Mouse (Mus musculus): ENCODE data around the gene Mgat3.

The Mgat3 gene

DNA sequence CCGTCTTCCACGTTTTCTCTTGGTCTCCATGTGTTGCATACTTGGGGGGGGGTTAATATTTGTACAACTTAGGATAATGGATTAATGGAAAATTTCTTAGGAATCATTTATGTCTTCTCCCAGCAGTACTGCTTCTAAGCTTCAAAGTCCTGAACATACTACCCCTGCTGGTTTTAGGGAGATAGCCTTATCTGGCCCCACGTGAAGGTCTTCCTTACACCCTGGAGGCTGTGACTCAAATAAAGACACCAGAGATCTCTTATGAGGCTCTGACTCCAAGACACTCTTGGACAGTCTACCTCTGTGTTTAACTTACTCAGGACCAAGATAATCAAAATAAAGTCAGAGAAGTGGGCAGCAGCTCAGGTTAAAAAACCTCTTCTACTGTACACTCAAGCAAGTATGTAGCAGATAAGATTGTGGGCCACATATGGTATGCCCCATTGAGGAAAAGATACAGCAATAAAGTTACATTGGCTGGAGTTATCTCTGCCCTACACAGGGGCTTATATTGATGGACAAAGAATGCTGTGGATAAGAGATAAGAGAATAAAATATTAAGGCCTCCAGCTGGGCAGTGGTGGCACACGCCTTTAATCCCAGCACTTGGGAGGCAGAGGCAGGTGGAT lies 8.7 kb downstream of the Mgat3 start:
- no peak for DNase-seq

DNA sequence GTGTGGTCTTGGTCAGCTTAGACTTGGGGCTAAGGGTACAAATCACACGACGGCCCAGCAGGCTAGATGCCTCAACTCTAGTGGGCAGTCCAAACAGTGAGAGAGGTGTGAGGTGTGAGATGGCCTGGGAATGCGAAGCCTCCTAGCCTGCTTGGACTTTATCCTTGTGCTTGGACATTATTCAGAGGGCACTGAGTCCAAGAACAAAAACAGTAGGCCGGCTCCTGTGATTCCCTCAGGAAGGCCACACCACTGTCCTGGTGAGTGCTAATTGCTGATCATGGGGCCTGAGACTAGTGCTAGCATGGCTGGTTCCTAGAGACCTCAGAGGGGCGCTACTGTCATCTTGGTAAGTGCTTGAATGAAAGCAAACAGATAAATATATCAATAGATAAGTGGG lies 15.4 kb downstream of the Mgat3 start:
- peak; percentile 70 for DNase-seq

DNA sequence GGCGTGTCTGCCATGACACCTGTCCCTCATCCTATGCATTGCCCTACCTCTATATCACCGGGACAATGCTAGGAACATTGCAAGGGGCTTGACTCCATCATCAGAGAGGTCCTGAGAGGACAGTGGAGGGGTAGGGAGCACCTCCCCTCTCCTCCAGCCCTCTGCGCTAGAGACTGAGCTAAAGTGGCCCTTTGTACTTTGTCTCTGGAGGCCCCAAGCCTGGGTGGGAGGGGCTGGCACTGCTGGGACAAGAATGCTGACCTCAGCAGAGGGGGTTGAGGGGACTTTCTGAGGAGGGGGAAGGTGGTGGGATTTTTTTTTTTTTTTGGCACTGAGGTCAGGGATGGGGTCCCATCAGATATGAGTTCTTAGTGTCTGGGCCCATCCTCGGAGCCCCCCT lies 16.6 kb downstream of the Mgat3 start:
- DNase-seq, result peak; percentile 78

DNA sequence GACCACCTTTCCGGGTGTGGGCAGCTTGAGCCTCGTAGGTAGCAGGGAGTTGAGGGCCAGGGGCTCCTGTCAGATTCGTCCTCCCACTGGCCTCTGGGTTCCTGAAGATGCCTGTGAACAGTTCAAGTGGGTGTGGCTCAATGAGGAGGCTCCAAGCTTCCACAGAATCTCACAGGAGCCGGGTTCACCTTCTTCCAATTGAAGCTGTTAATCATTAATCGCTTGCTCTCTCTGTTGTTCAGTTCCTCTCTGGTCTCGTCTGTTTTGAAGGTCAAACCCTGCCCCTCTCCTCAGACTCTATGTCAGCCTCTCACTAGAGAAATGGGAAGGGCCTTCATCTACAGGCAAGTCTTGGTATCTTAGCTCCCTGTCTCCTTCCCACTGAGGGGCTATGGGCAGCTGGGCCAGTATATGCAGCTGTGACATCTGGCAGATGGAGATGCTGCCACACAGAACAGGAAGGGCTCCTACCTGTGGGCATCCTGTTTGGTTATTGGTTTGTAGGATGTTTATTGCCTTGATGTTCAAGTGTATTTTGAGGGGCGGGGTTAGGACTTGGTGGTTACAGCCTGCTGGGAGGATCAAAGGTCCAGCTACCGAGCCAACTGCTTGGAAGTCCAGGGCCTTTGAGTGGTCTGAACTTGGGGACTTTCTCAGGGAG lies 18.2 kb downstream of the Mgat3 start:
- peak; percentile 54 for DNase-seq

DNA sequence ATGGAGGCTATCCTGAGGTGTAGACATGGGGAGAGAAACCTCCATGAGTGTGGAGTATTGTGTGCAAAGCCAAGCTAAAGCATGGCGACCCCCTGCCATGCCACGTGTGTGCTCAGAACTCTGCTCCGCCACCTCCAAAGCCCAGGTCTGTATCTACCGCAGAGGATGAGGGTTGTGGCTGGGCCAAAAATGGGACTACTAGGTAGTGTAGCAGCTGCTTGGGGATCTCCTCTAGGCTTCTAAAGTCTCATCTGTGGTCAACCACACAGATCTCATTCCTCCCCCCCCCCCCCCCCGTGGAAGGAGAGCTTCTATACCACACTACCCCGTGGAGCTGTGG lies 18.7 kb downstream of the Mgat3 start:
- DNase-seq, result no peak

DNA sequence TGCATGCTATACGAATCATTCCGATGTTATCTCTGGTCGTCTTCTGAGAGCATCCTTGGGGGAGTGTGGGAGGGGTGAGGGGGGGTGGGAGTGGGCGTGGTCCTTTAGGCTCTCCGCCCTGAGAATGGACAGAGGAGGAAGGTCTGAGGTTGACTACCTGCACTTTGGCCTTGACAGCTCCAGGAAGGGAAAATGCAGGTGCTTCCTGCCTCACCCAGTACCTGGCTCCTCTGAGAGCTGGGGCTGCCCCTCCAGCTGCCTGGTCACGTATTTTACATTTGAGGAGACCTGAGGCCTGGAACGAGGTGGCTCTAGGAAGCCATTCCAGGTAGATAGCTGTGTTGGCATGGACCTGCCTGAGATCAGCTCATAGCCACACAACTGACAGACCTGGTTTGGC lies 19.3 kb downstream of the Mgat3 start:
- no peak for DNase-seq

DNA sequence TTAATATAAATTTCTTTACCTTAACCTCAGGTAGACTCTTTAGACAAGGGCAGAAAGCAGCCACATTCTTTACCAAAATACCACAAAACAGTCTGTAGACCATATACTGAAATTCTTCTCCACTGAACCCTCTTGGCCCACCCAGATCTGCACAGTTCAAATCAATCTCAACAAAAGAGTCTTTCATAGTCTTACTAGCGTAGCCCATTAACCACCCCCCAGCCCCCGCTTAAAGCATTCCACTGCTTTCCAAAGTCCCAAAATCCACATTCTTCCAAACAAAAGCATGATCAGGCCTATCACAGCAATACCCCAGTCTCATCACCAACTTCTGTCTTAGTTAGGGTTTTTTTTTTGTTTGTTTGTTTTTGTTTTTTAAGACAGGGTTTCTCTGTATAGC lies 26.0 kb downstream of the Mgat3 start:
- no peak for DNase-seq

DNA sequence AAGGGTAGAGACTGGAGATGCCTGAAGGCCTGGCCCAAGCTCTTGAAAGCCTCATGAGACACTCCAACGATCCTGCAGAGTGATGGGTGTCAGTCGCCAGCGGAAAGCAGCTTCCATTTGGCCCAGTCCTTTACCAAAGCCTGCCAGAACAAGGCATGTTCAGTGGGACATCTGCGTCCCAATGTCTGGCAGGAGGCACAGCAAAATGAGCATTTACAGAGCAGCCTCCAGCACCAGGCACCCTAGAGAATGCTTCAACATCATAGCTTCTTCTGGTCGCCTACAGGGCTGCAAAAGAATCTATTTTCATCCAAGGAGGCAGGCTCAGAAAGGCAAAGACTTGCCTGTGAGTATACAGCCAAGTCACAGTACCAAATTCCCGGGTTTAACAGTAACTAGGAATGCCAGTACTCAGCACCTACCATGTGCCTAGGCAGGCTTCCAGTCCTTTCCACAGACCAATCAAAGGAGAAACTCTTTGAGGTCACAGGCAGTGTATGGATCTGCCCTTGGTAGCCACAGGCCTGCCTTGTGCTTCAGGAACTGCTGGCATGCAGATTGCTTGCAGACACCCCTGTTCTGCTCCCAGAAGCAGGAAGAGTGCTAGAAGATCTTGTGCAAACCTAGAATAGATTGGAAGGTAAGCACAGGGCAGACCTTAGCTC lies 28.7 kb downstream of the Mgat3 start:
- DNase-seq, result peak; percentile 42

DNA sequence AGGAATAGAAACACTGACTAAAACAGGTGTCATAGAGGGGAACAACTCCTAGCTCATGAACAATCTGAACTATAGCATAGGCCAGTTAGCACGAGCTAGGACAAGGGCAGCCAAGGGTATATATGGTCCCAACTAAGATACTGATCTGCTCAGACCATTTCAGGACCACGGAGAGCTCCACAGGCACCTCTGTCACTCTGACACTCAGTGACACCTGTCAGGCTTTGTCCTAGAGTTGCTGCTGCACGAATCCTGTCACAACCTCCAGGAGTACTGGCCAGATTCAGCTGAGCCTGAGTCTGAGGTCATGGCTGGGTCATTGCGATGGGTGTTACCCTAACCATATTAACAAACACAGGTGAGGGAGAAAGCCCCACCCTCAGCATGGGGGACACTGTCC lies 29.9 kb downstream of the Mgat3 start:
- no peak for DNase-seq

DNA sequence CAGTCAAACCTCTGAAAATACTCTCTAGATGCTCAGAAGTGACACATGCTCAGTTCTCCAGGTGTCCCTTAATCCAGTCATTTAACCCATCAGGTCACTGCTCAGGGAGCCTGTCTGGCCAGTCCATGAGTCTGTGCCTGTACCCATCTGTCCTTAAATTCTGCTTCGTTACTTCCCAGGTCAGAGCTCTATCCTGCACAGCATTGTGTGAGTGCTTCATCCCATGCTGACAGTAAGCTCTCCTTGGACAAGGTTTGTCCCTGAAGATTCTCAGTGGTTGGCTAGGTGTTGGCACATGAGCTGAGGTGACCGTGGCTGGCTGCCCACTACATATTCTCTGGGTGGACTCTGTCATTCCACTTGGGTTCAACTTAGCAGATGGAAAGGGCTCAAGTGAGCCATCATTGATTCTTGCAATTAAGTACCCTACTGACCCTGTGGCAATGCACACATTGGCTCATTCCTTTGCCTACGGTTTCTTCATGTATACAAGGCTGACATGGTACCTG lies 32.6 kb downstream of the Mgat3 start:
- no peak for DNase-seq

DNA sequence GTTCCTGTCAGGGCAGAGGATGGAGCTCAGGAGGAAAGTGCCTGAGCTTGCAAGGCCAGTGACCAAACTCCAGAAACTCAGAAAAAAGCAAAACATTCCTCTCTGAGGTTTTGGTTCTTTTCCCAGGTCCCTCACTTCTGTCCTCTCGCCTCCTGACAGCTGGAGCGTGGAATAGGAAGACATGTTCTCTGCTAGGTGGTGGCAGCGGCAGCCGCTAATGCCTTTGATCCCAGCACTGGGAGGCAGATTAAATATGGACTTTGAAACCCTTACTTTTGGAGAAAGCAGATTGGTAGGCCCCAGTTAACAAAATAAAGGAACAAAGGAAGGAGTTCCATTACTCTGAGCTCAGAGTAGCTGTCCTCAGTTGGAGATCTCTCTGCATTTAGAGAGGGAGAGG lies 34.9 kb downstream of the Mgat3 start:
- DNase-seq, result peak; percentile 45

DNA sequence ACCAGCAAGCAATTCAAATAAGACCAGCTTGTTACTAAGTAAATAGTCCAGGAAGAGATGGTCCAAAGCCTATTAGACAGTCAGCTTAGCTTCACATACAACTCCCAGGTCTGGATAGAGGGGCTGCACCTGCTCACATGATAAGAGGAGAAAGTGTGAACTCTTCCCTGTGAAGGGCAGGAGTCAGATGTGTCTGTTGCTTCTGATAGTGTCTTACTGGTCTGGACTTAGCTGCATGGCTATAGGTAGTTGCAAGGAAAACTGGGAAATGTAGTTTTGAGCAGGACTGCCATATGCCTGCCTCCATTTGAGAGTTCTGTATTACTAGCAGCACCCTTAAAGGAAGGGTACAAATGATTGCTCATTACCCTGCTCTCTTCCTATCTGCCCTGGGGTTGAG lies 40.2 kb downstream of the Mgat3 start:
- DNase-seq, result no peak

DNA sequence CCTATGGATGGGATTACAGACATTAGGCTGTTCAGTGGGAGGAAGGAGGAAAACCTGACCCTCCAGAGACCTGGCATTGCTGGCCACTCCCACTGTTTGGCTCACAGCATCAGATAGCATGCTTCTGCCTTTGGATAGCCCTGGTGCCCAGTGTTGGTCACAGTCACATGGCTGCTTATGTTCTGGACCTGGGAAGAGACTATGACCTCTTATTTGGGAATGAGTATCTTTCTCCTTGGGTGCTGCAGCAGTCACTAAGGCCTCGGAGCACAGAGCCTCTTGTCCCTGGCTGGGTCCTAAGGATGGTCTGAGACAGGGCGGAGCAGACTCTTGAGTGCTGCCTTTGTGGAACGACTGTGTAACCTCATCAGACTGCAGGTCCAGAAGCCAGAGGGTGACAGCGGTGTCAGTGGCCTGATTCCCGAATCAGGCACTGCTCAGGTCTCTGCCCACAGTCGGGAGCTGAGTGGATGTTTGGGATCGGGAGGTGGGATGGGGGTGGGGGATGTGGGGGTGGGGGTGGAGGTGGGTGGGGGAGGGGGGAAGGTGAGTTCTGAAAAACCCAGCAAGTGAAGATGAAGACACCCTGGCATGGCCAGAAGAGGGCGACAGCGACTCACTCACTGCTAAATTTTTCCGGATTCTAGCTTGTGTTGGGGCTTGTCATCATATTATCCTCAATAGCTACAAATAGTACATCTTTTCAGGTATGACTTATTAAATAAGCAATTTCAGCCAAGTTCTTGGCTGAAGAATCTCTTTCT lies 42.4 kb downstream of the Mgat3 start:
- DNase-seq, result no peak

DNA sequence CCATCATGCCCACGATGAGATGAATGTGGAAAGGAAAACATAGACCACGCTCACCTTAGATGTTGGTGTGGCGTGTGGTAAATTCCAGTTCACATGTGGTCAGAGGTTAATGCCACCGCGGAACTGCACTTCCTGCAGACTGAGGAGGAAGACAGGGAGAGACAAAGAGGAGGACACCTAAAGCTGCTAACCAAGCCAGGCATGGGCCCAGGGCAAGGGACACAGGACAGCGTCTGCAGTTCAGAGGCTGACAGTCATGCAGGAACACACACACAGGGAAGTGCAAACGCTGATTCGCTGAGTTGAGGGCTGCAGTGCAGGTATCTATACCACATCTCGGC lies 42.9 kb downstream of the Mgat3 start:
- DNase-seq, result no peak

DNA sequence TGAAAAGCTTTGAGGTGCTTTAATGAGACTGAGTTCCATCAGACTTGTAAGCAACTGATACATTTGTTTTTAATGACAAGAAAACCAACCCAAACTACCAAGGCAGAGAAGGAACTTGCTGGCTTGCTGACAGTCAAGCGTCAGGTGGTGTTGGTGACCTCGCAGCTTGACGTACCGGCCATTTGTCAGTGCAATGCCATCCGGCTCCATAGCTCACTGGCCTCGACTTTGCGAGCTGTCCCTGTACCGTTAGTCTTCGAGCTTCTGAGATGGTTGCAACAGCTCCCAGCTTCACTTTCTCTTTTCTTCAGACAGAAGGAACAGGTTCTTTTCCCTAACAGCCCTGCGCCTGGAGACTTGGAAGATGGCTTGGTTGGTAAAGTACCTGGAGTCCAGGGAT lies 44.0 kb downstream of the Mgat3 start:
- no peak for DNase-seq

DNA sequence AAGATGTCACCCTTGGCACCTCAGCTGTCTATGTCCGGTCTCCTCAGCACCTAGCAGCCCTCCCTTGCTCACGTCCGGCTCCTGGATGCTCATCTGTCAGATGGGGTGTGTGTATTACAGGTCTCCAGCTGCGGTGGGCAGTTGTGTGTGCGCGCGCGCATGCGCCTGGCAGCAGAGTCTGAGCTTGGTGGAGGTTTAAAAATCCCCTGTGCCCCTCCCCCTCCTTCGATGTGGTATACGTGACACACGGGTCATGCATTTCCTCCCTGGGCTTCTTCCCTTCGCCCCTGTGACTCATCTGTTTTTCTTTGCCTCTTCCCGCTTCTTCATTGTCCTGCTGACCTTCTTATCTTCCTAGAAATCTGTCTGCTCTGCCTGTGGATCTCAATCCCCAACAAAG lies 45.7 kb downstream of the Mgat3 start:
- DNase-seq, result no peak

DNA sequence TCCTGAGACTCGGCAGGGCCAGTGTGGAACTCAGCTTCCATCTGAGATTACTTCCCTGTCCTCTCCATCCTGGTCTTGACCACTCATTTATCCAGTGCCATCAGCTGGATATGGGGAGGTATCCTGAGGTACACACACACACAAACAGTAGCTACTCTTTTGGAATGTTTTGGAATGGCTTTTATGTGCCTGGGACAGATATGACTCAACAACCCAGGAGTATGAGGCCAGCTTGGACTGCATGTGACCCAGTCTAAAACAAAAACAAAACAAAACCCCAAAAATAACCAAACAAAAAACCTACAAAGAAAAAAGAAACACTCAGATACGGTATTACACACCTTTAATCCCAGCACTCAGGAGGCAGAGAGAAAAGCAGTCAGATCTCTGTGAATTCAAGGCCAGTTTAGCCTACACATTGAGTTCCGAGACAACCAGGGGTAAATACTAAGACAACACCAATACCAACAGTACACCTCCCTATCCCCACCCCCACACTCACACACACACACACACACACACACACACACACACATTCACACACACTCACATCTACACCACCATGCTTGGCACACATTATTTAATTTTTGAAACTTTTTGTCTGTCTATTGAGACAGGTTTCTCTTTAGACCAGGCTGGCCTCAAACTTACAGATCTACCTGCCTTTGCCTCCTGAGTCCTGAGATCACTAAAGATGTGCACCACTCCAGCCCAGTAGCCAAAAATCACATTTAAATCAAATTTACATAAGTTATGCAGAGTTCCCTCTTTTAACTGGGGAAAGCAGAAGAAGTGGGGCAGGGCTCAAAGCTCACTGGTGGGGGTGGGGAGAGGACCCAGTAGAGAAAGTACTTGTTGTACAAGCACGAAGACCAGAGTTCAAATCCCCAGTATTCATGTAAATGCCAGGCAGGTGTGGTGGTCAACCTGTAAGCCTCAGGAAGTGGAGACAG lies 46.5 kb downstream of the Mgat3 start:
- DNase-seq, result no peak

DNA sequence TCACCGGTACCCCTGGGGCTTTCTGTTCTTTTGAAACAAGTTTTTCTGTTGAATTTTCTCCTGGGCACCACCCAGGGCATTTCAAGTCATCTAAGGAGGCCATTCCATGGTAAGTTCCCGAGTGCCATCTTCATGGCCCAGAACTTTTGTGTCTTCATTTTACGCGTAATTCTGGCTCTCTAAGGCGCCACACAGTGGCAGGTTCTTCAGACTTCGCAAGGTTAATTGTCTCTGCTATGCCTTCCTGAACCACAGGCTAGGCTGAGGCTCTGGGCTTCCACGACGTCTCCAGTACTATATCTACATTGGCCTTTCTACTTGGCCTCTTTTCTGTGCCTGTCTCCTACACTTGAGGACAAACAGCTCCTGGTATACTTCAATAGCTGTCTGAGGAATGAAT lies 47.5 kb downstream of the Mgat3 start:
- no peak for DNase-seq

DNA sequence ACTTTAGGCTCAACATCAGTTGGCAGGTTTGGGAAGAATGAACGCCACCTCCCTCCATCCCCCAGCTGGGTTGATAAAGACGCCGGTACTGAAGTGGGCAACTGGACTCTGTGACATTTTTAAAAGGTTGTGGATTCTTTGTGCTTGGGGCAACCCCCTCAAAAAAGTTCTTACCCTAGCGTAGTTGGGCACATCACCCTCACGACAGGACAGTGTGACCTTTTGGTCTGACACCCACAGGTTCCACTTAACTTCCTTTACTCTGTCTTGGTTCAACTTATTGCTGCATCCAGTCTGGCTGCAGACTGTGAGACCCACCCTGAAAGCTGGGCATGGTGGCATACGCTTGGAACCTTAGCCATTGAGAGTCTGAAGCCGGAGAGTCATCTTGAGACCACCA lies 50.2 kb downstream of the Mgat3 start:
- no peak for DNase-seq

DNA sequence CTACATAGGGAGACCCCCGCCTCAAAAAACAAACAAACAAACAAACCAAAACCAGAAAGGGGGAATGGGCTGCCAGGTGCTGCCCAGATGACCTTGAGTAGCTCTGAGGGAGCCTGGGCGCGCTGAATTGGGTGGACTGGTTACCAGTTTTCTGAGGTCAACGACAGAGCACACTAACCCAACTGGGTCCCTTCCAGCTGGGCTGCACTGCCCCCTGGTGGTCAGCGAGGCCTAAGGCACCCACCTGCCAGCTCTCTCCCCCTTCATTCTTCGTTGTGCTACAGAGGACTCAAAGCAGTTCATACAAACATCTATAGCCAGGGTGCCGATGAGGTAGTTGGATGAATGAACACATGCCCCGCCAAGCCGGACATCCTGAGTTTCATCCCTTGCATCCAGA lies 51.7 kb downstream of the Mgat3 start:
- DNase-seq, result peak; percentile 76

DNA sequence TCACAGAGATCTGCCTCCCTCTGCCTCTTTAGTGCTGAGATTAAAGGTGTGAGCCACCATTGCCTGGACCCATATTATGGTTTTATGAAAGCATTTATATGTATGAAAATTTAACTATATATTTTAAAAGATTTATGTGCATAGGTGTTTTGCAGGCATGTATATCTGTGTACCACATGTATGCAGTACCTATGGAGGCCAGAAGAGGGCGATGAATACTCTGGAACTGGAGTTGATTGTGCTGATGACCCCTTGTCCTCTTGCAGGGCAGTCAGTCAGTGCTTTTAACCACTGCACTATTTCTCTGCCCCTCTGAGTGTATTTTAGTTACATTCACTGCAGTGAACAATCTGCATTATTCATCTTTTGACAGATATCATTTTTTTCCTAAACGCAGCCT lies 52.3 kb downstream of the Mgat3 start:
- DNase-seq, result peak; percentile 70

DNA sequence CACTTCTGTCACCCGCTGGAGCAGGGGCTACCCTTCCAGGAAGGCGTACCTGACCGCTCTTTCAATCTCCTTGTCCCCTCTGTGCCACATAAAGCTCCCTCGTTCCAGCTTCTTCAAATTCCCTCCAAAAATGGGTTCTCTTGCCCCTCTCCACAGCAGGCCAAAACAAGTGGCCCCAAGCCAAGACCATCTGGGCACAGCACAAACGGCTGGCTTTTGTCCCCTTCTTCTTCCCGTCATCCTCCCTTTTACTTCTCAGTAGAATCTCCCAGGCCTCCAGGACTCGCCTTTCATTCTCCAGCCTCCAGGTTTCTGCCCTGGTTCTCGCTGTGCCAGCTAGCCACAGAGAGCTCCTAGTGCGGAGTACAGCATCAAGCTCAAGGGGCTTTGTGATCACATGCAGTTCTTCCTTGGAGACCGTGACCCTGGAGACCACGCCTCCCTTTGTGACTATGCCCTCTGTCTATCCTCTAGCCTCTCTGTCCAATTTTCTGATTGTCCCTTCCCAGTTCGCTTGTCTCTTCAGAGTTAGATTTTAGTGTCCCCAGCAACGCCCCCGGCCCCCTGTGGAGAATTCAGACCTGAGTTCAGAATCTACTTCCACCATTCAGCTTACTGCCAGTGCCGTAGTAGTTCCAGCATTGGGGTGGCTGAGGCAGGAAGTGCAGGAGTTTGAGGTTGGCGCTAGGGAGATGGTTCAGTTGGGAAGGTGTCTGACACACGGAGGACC lies 54.7 kb downstream of the Mgat3 start:
- no peak for DNase-seq

All from kidney, adult 18-20 months (tissue).